Mouse (Mus musculus): ENCODE results near the gene Olfr1289. TPM values are rescaled to one million over a fixed set of nuclear protein-coding genes. Genes with fewer than 3 reads are reported as not detected.

Gene Olfr1289
- total RNA-seq (2023): not detected

GRCm38 (mm10) chr2:111480519-111480918, at the start of gene Olfr1289:
Olfr1289 (plus strand) TSS chr2:111480819.

DNA sequence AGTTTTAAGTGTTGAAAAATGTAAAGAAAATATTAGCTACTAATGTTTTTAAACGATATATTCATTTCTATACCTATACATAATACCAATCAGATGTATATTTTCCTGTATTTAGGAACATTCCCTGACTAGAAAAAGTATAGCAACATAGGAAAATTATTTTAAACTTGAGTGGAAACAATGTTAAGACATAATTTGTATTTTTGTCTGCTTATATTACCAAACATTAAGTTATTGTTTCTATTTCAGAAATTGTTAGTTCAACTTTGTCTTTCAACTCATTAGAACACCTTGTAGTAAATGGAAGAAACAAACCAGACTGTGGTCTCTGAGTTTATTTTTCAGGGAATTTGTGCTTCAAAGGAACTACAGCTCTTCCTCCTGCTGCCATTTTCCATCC, 31.8 kb upstream of the Olfr1289 start, which contains the start of gene Olfr1287:
Olfr1287 (plus strand) TSS at position 301 of the 400 bp plus-strand sequence.

GRCm38 (mm10) chr2:111473801-111474200, 6.8 kb upstream of the Olfr1289 start, which contains the start of gene Olfr1288:
Olfr1288 (plus strand) TSS chr2:111474101.

DNA sequence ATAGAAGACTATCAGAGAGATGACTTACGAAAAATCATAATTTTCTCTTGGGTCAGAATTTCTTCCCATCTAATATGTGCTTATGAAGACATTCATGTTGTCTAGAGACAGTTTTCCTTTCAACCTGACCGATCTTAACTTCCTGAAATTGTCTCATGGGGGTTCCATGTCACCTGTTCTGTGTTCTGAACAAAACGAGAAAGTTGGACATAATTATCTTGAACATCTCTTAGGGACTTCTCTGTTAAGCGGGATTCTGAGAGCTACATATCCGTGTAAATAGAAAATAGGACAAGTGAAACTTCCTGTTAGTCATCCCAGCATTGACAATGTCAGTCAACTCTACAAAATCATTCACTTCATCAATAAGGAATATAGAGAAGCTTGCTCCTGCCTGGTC, 13.1 kb downstream of the Olfr1289 start, which contains the start of gene Olfr1290:
Olfr1290 (minus strand) TSS at position 101 of the 400 bp plus-strand sequence.

DNA sequence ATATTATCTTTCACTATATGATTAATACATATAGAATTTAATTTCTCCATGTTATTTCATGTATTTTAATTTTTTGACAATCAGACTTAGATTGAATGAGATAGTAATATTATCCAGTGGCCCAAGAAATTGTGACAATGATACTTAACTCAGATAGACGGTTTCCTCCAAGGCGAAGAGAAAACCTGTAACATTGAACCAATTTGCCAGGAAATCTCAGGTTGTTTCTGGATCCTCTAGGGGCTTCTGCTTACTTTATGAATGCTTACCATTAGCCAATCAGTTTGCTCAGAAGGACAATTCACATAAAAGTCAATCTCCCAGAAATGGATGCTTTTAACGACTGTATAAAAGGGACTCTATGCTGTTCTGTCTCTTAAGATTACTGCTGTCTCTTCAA, 16.3 kb downstream of the Olfr1289 start, which contains the start of gene Olfr1291-ps1:
Olfr1291-ps1 (plus strand) TSS at position 301 of the 400 bp plus-strand sequence.

DNA sequence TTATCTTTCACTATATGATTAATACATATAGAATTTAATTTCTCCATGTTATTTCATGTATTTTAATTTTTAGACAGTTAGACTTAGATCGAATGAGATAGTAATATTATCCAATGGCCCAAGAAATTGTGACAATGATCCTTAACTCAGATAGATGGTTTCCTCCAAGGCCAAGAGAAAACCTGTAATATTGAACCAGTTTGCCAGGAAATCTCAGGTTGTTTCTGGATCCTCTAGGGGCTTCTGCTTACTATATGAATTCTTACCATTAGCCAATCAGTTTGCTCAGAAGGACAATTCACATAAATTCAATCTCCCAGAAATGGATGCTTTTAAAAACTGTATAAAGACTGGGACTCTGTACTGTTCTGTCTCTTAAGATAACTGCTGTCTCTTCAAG, 44.3 kb downstream of the Olfr1289 start, which contains the start of gene Olfr1293-ps:
Olfr1293-ps (plus strand) TSS at position 301 of the 400 bp plus-strand sequence.

Other genes starting within 250 kb of the Olfr1289 start
- not detected for gene Olfr1275, start 245.5 kb upstream of the Olfr1289 start, total RNA-seq (2023)
- not detected for gene Olfr1276, start 226.3 kb upstream of the Olfr1289 start, total RNA-seq (2023)
- not detected for gene Olfr1277, start 206.7 kb upstream of the Olfr1289 start, total RNA-seq (2023)
- gene Olfr1278, start 190.7 kb upstream of the Olfr1289 start, total RNA-seq (2023): not detected
- gene Olfr1279, start 180.2 kb upstream of the Olfr1289 start, total RNA-seq (2023): not detected
- not detected for gene Olfr1280, start 166.8 kb upstream of the Olfr1289 start, total RNA-seq (2023)
- gene Olfr1281, start 154.3 kb upstream of the Olfr1289 start, total RNA-seq (2023): not detected
- not detected for gene Olfr1282, start 144.7 kb upstream of the Olfr1289 start, total RNA-seq (2023)
- not detected for gene Olfr1283, start 114.0 kb upstream of the Olfr1289 start, total RNA-seq (2023)
- not detected for gene Olfr1284, start 105.3 kb upstream of the Olfr1289 start, total RNA-seq (2023)
- not detected for gene Olfr1286, start 57.7 kb upstream of the Olfr1289 start, total RNA-seq (2023)
- not detected for gene Olfr1287, start 31.7 kb upstream of the Olfr1289 start, total RNA-seq (2023)
- not detected for gene Olfr1288, start 6.7 kb upstream of the Olfr1289 start, total RNA-seq (2023)
- gene Olfr1290, start 13.0 kb downstream of the Olfr1289 start, total RNA-seq (2023): not detected
- not detected for gene Olfr1291-ps1, start 16.4 kb downstream of the Olfr1289 start, total RNA-seq (2023)
- gene Olfr1293-ps, start 44.4 kb downstream of the Olfr1289 start, total RNA-seq (2023): not detected
- gene Olfr1294, start 59.5 kb downstream of the Olfr1289 start, total RNA-seq (2023): not detected
- gene Olfr1295, start 88.9 kb downstream of the Olfr1289 start, total RNA-seq (2023): not detected
- not detected for gene Olfr1297, start 145.7 kb downstream of the Olfr1289 start, total RNA-seq (2023)
- gene Olfr1298, start 168.4 kb downstream of the Olfr1289 start, total RNA-seq (2023): not detected
- gene Olfr1299, start 180.6 kb downstream of the Olfr1289 start, total RNA-seq (2023): not detected